ENCODE assay signal across 8 mouse cellular contexts in genomic region chr3:116807811-116808506, GRCm38 (mm10). TPM values are rescaled to one million over a fixed set of nuclear protein-coding genes. Genes with fewer than 3 reads are reported as not detected.
DNase-seq lines count a peak whose midpoint lies in the region; ATAC-seq and TF ChIP-seq lines count a peak whose summit lies in the region.

Agl (minus strand) TSS chr3:116808166.

- ATAC-seq in frontal cortex, adult (ENCODE audit: low TSS enrichment): peak; percentile 93
- peak; percentile 99 for ATAC-seq in lung, postnatal 0 days

- no peaks in the 10 kb centered on the region for H3K27me3 ChIP-seq in hindbrain, embryonic 10.5 days (ENCODE audit: insufficient read depth, poor library complexity, severe bottlenecking)
- H3K27me3 ChIP-seq in lung, postnatal 0 days (replicated peaks; ENCODE audit: insufficient read depth, low read length): no peaks in the 10 kb centered on the region

- peak within 1 kb of the TSS; percentile 75 for H3K9ac ChIP-seq in lung, postnatal 0 days (replicated peaks; ENCODE audit: low read depth)

- H3K4me3 ChIP-seq in hindbrain, embryonic 10.5 days: peak within 1 kb of the TSS; percentile 64
- peak within 1 kb of the TSS; percentile 60 for H3K4me3 ChIP-seq in lung, postnatal 0 days (ENCODE audit: low read depth, low read length)

- H3K27ac ChIP-seq in hindbrain, embryonic 10.5 days: peak within 1 kb of the TSS; percentile 92
- H3K27ac ChIP-seq in lung, postnatal 0 days (ENCODE audit: low read length): peak within 1 kb of the TSS; percentile 86

- H3K36me3 ChIP-seq in hindbrain, embryonic 10.5 days: no peaks in the 10 kb centered on the region
- H3K36me3 ChIP-seq in lung, postnatal 0 days (ENCODE audit: insufficient read depth, low read length): no peaks in the 10 kb centered on the region

- TF ChIP-seq EP300 in lung, postnatal 0 days (IDR thresholded peaks at IDR 0.05): peak; percentile 64; the same call in 1 of the 2 replicates

- peak; percentile 3; the same call in 1 of the 2 replicates for TF ChIP-seq CTCF in lung, postnatal 0 days (IDR thresholded peaks at IDR 0.05)

- no peaks in the 10 kb centered on the region for H3K9me3 ChIP-seq in hindbrain, embryonic 10.5 days
- H3K9me3 ChIP-seq in lung, postnatal 0 days (ENCODE audit: low read length): no peaks in the 10 kb centered on the region

- DNase-seq in MEL-GATA-1-ER (ENCODE audit: extremely low read depth, low read depth): peak; percentile 92
- DNase-seq in cerebellum, adult 8-10 months: peak; percentile 85
- DNase-seq in hindbrain, embryonic 10.5 days (ENCODE audit: low spot score): peak; percentile 97
- peak; percentile 95 for DNase-seq in layer of hippocampus, adult 9-11 months
- DNase-seq in lung, postnatal 0 days (ENCODE audit: low spot score): peak; percentile 98
- peak; percentile 93 for DNase-seq in ovary, postnatal 14 days (ENCODE audit: low spot score)
- peak; percentile 96 for DNase-seq in thymus, postnatal 14 days

- WGBS in hindbrain, embryonic 10.5 days: under 1% methylated on average over 56 of the region's 57 CpGs
- WGBS in lung, postnatal 0 days: under 1% methylated on average over 47 of the region's 57 CpGs

- H3K4me1 ChIP-seq in hindbrain, embryonic 10.5 days (replicated peaks): peaks cover 7% of the 10 kb centered on the region; the same call in 1 of the 2 replicates
- H3K4me1 ChIP-seq in lung, postnatal 0 days (ENCODE audit: insufficient read depth, low read depth, low read length): peaks cover 9% of the 10 kb centered on the region; the same call in 1 of the 2 replicates

- peak within 1 kb of the TSS; percentile 86 for H3K4me2 ChIP-seq in lung, postnatal 0 days (replicated peaks; ENCODE audit: low read depth, low read length)

RNA-seq across cellular contexts. Expression of gene Agl, which starts in this region (rescaled TPM):
- polyA plus RNA-seq in hindbrain, embryonic 10.5 days (2016; fragmentation: Nextera tagmentation; extraction: Ambion mirVana): 9.6 and 10.7 TPM in 2 replicates
- polyA plus RNA-seq in lung, postnatal 0 days (2015; fragmentation: Nextera tagmentation; extraction: Ambion mirVana): 6.3 and 6.5 TPM in 2 replicates

Comparison
In these comparisons a context has a peak if more than half of its experiments do, and no peak if none do; other contexts are left out.
1. Peak in every context shown above with its lines: DNase-seq, ATAC-seq, H3K4me3 ChIP-seq and H3K27ac ChIP-seq.